Comparison of ENCODE assay signal across 27 mouse cellular contexts in genomic region chr12:104153041-104153645, GRCm38 (mm10). TPM values are rescaled to one million over a fixed set of nuclear protein-coding genes. Genes with fewer than 3 reads are reported as not detected.
DNase-seq lines count a peak whose midpoint lies in the region; ATAC-seq and TF ChIP-seq lines count a peak whose summit lies in the region.
"Had no signal": no experiment of that assay in that cellular context is flagged by ENCODE, and none has a peak within 500 bp of the region (broad histone marks: within the 10 kb centered on the region; RNA-seq: fewer than 3 reads in every experiment).

No protein-coding gene starts in this region.

- TF ChIP-seq CTCF in lung, adult 2 months (IDR thresholded peaks at IDR 0.05; ENCODE audit: insufficient read depth, low read length), result no peak

- peak; percentile 3 for DNase-seq in forebrain, embryonic 10.5 days (ENCODE audit: extremely low spot score, low spot score)
- no peak for DNase-seq in lung, adult 2 months
- DNase-seq in lung, postnatal 4 days, result no peak
- peak; percentile 15 for DNase-seq in ovary, postnatal 36 days (ENCODE audit: low spot score)
- no peak for DNase-seq in ovary, adult 18-20 months (ENCODE audit: low spot score)
- no peak for DNase-seq in cerebellum, postnatal 25 days
- DNase-seq: cerebellum, adult 2 months; cerebellum, postnatal 36 days; embryo, embryonic 11 days; heart, adult 2 months; heart, postnatal 36 days; kidney, adult 8-10 months; kidney, postnatal 14 days; lung, embryonic 14.5 days had no signal

- ATAC-seq in forebrain, embryonic 13.5 days, result no peak
- ATAC-seq: CD4-positive, CD25-positive, alpha-beta regulatory T cell, adult 4 months; forebrain, embryonic 16.5 days; inflammation-experienced regulatory T-cells, adult 6 months; midbrain, embryonic 15.5 days had no signal

- no peak for TF ChIP-seq POLR2A in lung, adult 2 months (IDR thresholded peaks at IDR 0.05; ENCODE audit: borderline replicate concordance, extremely low read depth, low read depth, low read length)

- H3K36me3 ChIP-seq in forebrain, embryonic 10.5 days (replicated peaks), result no peaks in the 10 kb centered on the region
- no peaks in the 10 kb centered on the region for H3K36me3 ChIP-seq in forebrain, embryonic 13.5 days (ENCODE audit: poor library complexity, severe bottlenecking)
- H3K36me3 ChIP-seq: heart, embryonic 15.5 days; limb, embryonic 12.5 days; midbrain, embryonic 15.5 days; neural tube, embryonic 13.5 days had no signal

- no peaks in the 10 kb centered on the region; the same call in 1 of the 2 replicates for H3K9me3 ChIP-seq in forebrain, embryonic 10.5 days
- no peaks in the 10 kb centered on the region for H3K9me3 ChIP-seq in forebrain, embryonic 13.5 days (replicated peaks)
- H3K9me3 ChIP-seq: heart, embryonic 15.5 days; limb, embryonic 12.5 days; midbrain, embryonic 15.5 days; neural tube, embryonic 13.5 days had no signal

- H3K9ac ChIP-seq in forebrain, embryonic 13.5 days, result no peak overlapping the region
- H3K9ac ChIP-seq: heart, embryonic 15.5 days; hindbrain, embryonic 14.5 days; limb, embryonic 12.5 days; lung, embryonic 14.5 days; midbrain, embryonic 15.5 days; neural tube, embryonic 13.5 days had no signal

- no peak overlapping the region for H3K4me3 ChIP-seq in forebrain, embryonic 10.5 days
- no peak overlapping the region for H3K4me3 ChIP-seq in forebrain, embryonic 13.5 days
- peak overlapping the region; percentile 39 for H3K4me3 ChIP-seq in lung, adult 2 months (replicated peaks; ENCODE audit: extremely low read depth, low read depth, low read length)
- H3K4me3 ChIP-seq: heart, adult 2 months; heart, embryonic 15.5 days; limb, embryonic 12.5 days; midbrain, embryonic 15.5 days; neural tube, embryonic 13.5 days had no signal

- 81% methylated on average over 3 of the region's 3 CpGs for WGBS in forebrain, embryonic 10.5 days
- 76% methylated on average over 3 of the region's 3 CpGs for WGBS in forebrain, embryonic 13.5 days
- WGBS in lung, adult 2 months, result 54% methylated on average over 3 of the region's 3 CpGs

- H3K4me2 ChIP-seq in forebrain, embryonic 13.5 days, result no peak overlapping the region
- H3K4me2 ChIP-seq: heart, embryonic 15.5 days; hindbrain, embryonic 14.5 days; limb, embryonic 12.5 days; liver, embryonic 11.5 days; lung, embryonic 14.5 days; midbrain, embryonic 15.5 days; neural tube, embryonic 13.5 days had no signal

- no peak overlapping the region for H3K27ac ChIP-seq in forebrain, embryonic 10.5 days
- no peak overlapping the region for H3K27ac ChIP-seq in forebrain, embryonic 13.5 days
- H3K27ac ChIP-seq: heart, adult 2 months; heart, embryonic 15.5 days; hindbrain, embryonic 14.5 days; limb, embryonic 12.5 days; midbrain, embryonic 15.5 days; neural tube, embryonic 13.5 days had no signal

- H3K4me1 ChIP-seq in forebrain, embryonic 10.5 days, result no peaks in the 10 kb centered on the region
- no peaks in the 10 kb centered on the region for H3K4me1 ChIP-seq in forebrain, embryonic 13.5 days
- H3K4me1 ChIP-seq in lung, adult 2 months (ENCODE audit: control insufficient read depth, insufficient read depth, low read length), result no peaks in the 10 kb centered on the region
- H3K4me1 ChIP-seq: heart, embryonic 15.5 days; limb, embryonic 12.5 days; midbrain, embryonic 15.5 days; neural tube, embryonic 13.5 days had no signal

- H3K27me3 ChIP-seq in forebrain, embryonic 10.5 days (ENCODE audit: poor library complexity, severe bottlenecking), result no peaks in the 10 kb centered on the region
- H3K27me3 ChIP-seq in forebrain, embryonic 13.5 days, result no peaks in the 10 kb centered on the region
- H3K27me3 ChIP-seq: heart, embryonic 15.5 days; limb, embryonic 12.5 days; midbrain, embryonic 15.5 days; neural tube, embryonic 13.5 days had no signal

RNA-seq across cellular contexts. Expression of gene Serpina3c, which starts 0.5 kb away (rescaled TPM):
- not detected in 2 replicates for polyA plus RNA-seq in forebrain, embryonic 10.5 days (2016; fragmentation: Nextera tagmentation; extraction: Ambion mirVana)
- polyA plus RNA-seq in forebrain, embryonic 13.5 days (2015; fragmentation: Nextera tagmentation; extraction: Ambion mirVana), result not detected in 2 replicates
- 7.3 and 12.0 TPM in 2 replicates for polyA plus RNA-seq in lung, adult 2 months (2012; rRNA removed)
- polyA plus RNA-seq: CD4-positive, CD25-positive, alpha-beta regulatory T cell, adult 4 months; embryonic facial prominence, embryonic 14.5 days; forebrain, embryonic 16.5 days; heart, embryonic 15.5 days; hindbrain, embryonic 14.5 days; inflammation-experienced regulatory T-cells, adult 6 months; limb, embryonic 12.5 days; liver, embryonic 11.5 days; lung, embryonic 14.5 days; midbrain, embryonic 15.5 days; neural tube, embryonic 13.5 days; stomach, embryonic 16.5 days had no signal

RNA-seq across cellular contexts. Expression of gene Serpina3b, which starts 25.3 kb away (rescaled TPM):
- polyA plus RNA-seq in forebrain, embryonic 10.5 days (2016; fragmentation: Nextera tagmentation; extraction: Ambion mirVana), result not detected in 2 replicates
- polyA plus RNA-seq in forebrain, embryonic 13.5 days (2015; fragmentation: Nextera tagmentation; extraction: Ambion mirVana), result not detected in 2 replicates
- 0.15 TPM in 1 of 2 replicates, not detected in the other for polyA plus RNA-seq in lung, adult 2 months (2012; rRNA removed)
- polyA plus RNA-seq: CD4-positive, CD25-positive, alpha-beta regulatory T cell, adult 4 months; cerebellum, adult 2 months; embryonic facial prominence, embryonic 14.5 days; hindbrain, embryonic 14.5 days; inflammation-experienced regulatory T-cells, adult 6 months; limb, embryonic 12.5 days; lung, embryonic 14.5 days; midbrain, embryonic 15.5 days; neural tube, embryonic 13.5 days; stomach, embryonic 16.5 days; thymus, postnatal 0 days had no signal

RNA-seq across cellular contexts. Expression of gene Serpina3a, which starts 40.6 kb away (rescaled TPM):
- not detected in 2 replicates for polyA plus RNA-seq in forebrain, embryonic 10.5 days (2016; fragmentation: Nextera tagmentation; extraction: Ambion mirVana)
- polyA plus RNA-seq in forebrain, embryonic 13.5 days (2015; fragmentation: Nextera tagmentation; extraction: Ambion mirVana), result not detected in 2 replicates
- not detected in 2 replicates for polyA plus RNA-seq in lung, adult 2 months (2012; rRNA removed)
- polyA plus RNA-seq: CD4-positive, CD25-positive, alpha-beta regulatory T cell, adult 4 months; cerebellum, adult 2 months; embryonic facial prominence, embryonic 14.5 days; forebrain, embryonic 16.5 days; heart, adult 2 months; heart, embryonic 15.5 days; hindbrain, embryonic 14.5 days; inflammation-experienced regulatory T-cells, adult 6 months; limb, embryonic 12.5 days; liver, embryonic 11.5 days; lung, embryonic 14.5 days; midbrain, embryonic 15.5 days; neural tube, embryonic 13.5 days; stomach, embryonic 16.5 days; thymus, postnatal 0 days had no signal

RNA-seq across cellular contexts. Expression of gene Serpina5, which starts 52.2 kb away (rescaled TPM):
- polyA plus RNA-seq in forebrain, embryonic 10.5 days (2016; fragmentation: Nextera tagmentation; extraction: Ambion mirVana), result not detected in 2 replicates
- not detected in 2 replicates for polyA plus RNA-seq in forebrain, embryonic 13.5 days (2015; fragmentation: Nextera tagmentation; extraction: Ambion mirVana)
- polyA plus RNA-seq in lung, adult 2 months (2012; rRNA removed), result not detected in 2 replicates
- polyA plus RNA-seq: CD4-positive, CD25-positive, alpha-beta regulatory T cell, adult 4 months; cerebellum, adult 2 months; embryonic facial prominence, embryonic 14.5 days; forebrain, embryonic 16.5 days; heart, adult 2 months; heart, embryonic 15.5 days; hindbrain, embryonic 14.5 days; inflammation-experienced regulatory T-cells, adult 6 months; limb, embryonic 12.5 days; liver, embryonic 11.5 days; lung, embryonic 14.5 days; midbrain, embryonic 15.5 days; neural tube, embryonic 13.5 days; stomach, embryonic 16.5 days; thymus, postnatal 0 days had no signal

Comparison
In these comparisons a context has a peak if more than half of its experiments do, and no peak if none do; other contexts are left out.
1. DNase-seq: peak in forebrain, embryonic 10.5 days (single experiment) and ovary, postnatal 36 days (single experiment); none in lung, adult 2 months (single experiment), lung, postnatal 4 days (0 of 2), ovary, adult 18-20 months (single experiment) and cerebellum, postnatal 25 days (0 of 2).